Mouse (Mus musculus) layer of hippocampus, postnatal 14 days (tissue): ENCODE measurements around the gene Gm20481. TPM values are rescaled to one million over a fixed set of nuclear protein-coding genes. Genes with fewer than 3 reads are reported as not detected.
"Not testable (repeated sequence)": the region's sequence is repeated elsewhere in the genome, so short reads cannot be mapped to it uniquely, and the experiment has no call there.

Experiments used
- DNase-seq, 2 experiments: peaks; one replicate each; pipeline ENCODE4 v3.0.0; 2021 to 2022; ENCODE audit warnings: low spot score in 2 of 2, mixed read lengths in 1 of 2
- long read RNA-seq, 2 experiments: library from polyadenylated mRNA; stranded (forward); transcript quantifications; one replicate each; pipeline ENCODE4 v2.0.0; 2021
- total RNA-seq, 2 experiments: library from RNA; stranded (reverse); gene quantifications; 2 replicates each; pipeline ENCODE4 v1.2.3; 2021

The Gm20481 gene
- total RNA-seq, result not detected
- long read RNA-seq, experiment 1, result 0 reads
- long read RNA-seq, experiment 2, partial matches to known transcripts, result 0 of 2 reads
- long read RNA-seq, experiment 2, other reads (novel, unspliced or antisense), result 2 of 2 reads

DNA sequence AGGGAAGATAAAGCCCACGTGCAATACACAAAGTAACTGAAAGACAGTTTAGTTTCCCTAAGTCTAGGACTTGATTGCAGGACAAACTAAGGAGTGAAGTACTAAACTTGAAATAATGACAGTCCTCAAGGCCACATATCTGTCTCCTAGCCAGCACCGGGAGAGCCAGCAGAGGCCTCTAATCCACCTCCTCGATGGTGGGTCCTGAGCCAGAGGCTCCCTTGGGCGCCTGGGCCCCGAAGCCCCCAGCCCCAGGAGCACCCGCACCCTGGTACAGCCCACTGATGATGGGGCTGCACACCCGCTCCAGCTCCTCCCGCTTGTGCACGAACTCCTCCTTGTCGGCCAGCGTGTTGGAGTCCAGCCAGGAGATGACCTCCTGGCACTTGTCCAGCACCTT, at the start of gene Gm20481:
Gene Gm20481, plus strand, starts transcription at position 91 of the 400 bp plus-strand sequence.
- not testable (repeated sequence) for DNase-seq

DNA sequence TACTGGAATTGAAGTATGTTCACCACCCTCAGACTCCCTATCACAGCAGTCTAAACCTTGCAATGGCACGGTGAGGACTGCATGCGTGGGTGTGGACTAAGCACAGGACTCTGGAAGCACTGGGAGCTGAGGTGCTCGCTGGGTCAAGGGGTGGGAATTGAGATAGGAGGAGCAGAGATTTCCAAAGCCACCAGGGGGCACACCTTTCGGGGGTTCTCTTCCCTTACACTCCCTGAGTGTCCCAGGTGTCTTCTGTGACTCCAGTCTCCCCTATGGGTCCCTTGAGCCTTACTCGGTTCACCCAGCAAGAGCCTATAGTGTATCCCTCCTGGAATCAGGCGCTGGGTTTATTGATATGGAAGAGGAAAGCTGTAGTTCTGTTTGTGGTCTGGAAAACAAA, 46.8 kb upstream of the Gm20481 start:
- DNase-seq, result no peak

DNA sequence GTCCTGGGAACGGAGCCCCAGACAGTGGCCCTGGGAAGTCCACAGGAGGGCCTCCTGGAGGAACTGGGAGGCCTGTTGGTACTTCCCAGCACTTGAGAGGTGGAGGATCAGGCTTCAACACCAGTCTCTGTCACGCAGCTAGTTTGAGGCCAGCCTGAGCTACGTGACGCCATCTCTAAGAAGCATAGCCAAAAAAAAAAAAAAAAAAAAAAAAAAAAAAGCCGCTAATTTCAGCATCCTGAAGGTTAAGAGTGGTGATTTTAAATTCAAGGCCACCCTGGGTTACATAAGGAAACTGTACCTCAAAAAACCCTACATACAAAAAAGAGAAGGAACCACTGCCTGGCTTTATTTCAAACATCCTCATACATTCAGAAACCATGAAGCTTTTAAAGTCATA, 45.5 kb upstream of the Gm20481 start:
- DNase-seq, result no peak

DNA sequence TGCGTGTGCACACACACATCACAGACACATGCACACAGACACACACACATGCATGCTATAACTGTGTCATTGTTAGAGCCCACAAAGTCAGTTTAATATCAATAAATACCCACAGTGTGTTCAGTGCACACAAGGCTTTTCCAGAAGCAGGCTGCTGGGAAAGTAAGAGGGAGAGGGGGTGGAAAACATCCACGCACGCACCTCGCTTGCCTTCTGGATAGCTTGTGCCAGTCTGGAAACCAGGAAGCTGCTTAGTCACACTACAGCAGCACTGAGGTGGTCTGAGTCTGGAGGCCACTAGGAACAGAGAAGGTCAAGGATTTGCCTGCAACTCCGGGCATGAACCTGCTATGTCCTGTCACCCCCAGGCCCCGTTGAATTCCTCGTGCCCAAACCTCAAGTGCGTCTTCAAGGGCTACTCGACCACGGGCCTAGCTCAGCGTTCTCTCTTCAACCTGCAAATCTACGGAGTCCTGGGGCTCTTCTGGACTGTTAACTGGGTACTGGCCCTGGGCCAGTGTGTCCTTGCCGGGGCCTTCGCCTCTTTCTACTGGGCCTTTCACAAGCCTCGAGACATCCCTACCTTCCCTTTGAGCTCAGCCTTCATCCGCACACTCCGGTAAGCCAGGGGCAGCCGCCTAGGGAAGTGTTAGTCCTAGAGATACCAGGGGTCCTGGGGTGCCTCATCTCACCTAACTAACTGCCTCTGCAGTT, 42.2 kb upstream of the Gm20481 start:
- DNase-seq, result no peak

DNA sequence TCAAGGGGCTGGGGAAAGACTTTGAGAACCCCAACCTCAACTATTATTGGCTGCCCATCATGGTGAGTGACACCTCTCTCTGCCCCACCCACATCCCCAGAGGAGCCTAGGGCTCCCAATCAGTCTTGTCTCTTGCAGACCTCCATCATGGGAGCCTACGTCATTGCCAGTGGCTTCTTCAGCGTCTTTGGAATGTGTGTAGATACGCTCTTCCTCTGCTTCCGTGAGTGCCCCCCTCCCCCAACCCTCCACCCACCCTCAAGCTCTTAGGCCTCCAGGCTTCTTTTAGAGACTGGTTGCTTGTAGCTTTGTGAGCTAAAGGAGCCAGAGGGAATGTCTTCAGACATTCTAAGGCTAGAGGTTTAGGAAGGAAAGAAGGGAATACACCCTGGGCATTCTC, 40.9 kb upstream of the Gm20481 start:
- no peak for DNase-seq

DNA sequence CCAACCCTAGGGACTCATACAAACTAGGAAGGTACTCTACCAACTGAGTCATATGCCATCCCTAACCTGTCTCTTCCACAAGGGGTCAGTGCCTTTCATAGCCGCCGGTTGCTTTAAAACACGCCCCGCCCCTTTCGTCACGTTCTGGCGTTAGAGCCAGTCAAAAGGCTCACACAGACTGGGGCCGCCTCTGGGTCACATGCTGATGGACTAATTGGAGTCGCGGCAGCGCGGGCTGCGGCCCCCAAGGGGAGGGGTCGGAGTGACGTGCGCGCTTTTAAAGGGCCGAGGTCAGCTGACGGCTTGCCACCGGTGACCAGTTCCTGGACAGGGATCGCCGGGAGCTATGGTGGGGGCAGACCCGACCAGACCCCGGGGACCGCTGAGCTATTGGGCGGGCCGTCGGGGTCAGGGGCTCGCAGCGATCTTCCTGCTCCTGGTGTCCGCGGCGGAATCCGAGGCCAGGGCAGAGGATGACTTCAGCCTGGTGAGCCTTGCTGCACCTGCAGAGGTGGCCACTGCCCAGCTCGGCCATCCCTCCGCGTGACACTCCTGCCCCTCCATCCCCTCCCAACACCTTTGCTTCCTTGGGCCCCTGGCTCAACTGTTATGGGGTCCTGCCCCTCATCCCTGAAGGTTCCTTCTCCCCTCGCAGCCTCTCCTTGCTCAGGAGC, 38.5 kb upstream of the Gm20481 start, which contains the start of gene Neu1:
Gene Neu1, plus strand, starts transcription at position 193 of the 674 bp plus-strand sequence.
- peak; percentile 95 to 99 for DNase-seq

DNA sequence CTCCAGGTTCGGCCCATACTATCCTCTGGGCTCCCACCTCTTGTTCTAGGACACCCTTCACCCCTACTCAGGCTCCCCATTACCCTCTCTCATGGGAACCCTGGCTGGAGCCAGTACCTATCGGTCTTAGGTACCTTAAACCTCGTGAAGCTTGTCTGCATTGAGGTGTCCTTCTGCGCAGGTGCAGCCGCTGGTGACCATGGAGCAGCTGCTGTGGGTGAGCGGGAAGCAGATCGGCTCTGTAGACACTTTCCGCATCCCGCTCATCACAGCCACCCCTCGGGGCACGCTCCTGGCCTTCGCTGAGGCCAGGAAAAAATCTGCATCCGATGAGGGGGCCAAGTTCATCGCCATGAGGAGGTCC, 38.0 kb upstream of the Gm20481 start:
- DNase-seq, result no peak

DNA sequence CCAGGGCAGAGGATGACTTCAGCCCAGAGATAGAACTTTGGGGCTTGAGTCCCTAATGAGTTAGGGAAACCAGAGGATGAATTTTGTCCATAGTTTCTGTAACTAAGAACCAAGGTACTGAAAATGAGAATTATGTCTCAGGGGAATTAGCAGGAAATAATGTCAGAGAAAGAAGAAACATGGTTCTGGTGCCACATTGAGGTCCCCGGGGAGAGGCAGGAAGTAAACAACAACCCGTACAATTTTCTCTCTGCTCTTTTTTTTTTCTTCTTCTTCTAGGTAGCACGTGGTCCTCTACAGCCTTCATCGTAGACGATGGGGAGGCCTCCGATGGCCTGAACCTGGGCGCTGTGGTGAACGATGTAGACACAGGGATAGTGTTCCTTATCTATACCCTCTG, 37.4 kb upstream of the Gm20481 start:
- no peak for DNase-seq

DNA sequence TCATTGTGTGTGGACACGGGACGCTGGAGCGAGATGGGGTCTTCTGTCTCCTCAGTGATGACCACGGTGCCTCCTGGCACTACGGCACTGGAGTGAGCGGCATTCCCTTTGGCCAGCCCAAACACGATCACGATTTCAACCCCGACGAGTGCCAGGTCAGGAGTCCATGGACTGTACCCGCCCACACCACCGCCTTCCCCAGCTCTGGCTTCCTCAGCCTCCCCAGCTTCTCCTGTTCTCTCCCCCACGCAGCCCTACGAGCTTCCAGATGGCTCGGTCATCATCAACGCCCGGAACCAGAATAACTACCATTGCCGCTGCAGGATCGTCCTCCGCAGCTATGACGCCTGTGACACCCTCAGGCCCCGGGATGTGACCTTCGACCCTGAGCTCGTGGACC, 35.7 kb upstream of the Gm20481 start:
- DNase-seq, result no peak

DNA sequence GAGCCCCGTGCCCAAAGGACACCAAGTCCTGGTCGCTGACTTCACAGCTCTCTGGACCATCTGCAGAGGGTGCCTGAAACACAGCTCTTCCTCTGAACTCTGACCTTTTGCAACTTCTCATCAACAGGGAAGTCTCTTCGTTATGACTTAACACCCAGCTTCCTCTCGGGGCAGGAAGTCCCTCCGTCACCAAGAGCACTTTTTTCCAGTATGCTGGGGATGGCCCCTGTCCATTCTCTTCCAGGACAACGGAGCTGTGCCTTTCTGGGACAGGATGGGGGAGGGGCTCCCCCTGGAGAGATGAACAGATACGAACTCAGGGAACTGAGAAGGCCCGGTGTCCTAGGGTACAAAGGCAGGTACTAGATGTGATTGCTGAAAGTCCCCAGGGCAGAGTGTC, 34.9 kb upstream of the Gm20481 start:
- no peak for DNase-seq

DNA sequence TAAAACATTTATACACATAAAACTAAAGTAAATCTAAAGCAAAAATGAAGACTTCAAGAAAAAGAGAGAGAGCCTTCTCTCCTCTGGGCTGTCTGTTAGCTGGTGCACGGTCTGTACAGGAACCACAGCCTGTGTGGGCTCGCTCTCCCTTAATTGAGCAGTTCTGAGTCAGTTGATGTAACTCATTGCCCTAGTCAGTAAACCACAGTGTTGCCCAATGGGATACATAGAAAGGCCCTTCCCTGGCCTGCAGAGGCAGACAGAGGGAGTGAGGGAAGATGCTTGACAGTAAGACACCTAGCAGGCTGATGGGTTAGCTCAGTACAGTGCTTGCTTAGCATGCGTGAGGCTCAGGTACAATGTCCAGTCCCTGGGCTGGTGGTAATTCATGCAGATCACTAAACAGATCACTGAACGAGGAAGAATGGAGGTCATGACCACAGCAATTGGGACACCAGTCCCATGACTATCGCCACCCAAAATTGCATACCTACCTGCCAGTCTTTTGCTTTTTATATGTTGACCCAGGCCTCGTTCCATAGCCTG, 31.7 kb upstream of the Gm20481 start:
- DNase-seq, result no peak

DNA sequence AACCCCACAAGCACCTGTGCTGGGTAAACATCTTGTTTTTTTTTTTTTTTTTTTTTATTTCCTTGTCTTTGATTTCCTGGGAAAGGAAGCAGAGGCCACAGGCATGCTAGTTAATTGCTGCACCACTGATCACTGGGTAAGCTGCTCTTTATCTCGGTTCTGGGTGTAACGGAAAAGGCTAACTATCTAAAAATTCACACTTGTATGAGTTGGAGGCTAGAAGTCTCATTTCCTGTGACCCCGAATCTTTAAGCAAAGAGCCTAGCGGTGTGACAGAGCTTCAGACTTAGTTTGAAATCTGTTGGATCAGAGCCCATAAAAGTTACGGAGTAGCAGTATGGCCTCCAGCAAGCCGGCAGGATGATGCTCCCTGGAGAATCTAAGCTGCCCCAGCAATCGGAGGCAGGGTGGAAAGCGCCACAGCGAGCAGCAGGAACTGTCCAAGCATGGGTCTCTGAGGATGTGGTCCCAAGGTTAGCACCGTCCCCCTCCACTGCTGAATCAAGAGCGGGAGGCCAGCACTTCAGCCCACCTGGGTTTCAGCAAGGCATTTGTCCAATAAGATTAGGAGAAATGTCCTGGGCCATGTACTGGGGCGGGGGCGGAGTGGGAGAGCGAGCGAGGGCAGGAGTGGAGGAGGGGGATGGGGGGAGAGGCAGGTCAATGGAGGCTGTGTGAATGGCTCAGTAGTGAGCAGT, 28.2 kb upstream of the Gm20481 start:
- DNase-seq, result no peak

DNA sequence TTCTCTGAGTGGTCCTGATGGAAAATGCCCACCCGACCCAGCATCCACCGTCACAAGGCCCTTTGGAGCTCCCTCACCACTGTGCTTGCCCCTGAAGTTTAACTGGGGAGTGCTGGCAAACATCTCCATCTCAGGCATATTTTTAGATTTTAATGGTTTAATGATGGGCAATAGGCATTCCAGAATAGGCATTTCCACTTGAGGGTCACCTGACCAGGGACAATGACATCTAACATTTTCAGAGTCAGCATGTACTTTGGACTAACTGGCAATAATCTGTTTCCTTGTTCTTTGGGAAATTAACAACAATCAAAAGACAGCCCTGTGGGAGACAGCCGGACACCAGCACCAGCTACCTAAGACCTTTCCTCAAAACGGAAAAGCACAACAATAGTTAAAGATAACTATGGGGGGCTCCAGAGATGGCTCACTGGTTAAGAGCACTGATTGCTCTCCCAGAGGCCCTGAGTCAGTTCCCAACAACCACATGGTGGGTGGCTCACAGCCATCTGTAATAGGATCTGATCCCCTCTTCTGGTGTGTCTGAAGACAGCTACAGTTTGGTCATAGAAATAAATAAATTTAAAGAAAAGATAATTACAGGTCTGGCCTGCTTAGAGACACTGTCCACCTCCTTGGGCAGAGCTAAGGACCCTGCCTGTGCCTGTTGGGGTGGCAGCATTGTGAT, 26.4 kb upstream of the Gm20481 start:
- DNase-seq, result no peak

DNA sequence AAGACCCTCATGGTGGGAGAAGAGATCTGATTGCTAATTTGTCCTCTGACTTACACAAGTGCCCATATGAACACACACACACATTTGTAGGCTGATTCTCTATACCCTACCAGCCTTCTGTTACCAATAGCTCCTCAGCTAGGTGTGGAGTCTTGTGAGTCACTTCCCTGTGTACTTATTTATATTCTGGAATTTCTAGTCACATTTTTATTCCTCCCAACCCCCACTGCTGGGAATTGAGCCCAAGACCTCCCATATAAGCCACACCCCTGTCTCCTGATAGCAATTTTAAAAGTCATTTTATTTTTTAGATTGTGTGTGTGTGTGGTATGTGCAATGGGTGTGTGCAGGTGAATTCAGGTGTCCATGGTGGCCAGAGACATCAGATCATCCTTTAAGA, 25.4 kb upstream of the Gm20481 start:
- DNase-seq, result no peak

DNA sequence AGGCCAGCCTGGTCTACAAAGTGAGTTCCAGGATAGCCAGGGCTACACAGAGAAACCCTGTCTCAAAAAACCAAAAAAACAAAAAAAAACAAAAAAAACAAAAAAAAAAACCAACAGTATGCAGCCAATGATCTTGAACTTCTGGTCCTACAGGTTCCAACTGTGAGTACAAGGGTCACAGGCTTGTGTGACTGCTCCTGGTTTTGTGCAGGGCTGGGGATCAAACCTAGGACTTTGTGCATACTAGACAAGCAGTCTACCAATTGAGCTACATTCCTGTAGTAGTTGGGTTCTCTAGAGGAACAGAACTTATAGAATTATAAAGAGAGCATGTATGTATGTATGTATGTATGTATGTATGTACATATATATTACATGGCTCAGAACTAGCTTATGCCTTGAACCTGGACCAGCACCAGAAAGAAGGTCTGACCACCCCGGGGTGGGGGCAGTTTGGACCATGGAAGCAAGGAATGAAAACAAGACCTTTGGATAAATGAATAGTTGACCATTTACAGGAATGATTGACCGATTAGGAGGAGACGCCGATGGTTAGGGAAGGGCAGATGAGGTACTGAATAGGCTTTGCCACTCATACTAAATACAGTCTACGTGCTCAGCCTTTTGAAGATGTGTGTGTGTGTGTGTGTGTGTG, 23.1 kb upstream of the Gm20481 start:
- DNase-seq, result no peak

DNA sequence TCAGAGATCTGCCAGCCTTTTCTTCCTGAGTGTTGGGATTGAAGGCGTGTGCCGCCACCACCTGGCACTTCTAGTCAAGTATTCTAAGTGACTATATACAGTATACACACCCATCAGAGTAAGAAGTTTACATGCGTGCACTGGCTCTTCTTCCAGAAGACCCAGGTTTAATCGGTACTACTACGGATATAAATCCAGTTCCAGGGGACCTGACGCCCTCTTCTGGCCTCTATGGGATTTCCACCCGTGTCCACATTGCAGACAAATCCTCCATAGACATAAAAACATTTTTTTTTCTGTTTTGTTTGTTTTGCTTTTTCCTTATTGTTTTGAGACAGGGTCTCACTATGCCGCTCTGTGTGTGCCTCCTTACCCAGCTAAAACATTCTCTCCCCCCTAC, 22.1 kb upstream of the Gm20481 start:
- DNase-seq, result no peak

DNA sequence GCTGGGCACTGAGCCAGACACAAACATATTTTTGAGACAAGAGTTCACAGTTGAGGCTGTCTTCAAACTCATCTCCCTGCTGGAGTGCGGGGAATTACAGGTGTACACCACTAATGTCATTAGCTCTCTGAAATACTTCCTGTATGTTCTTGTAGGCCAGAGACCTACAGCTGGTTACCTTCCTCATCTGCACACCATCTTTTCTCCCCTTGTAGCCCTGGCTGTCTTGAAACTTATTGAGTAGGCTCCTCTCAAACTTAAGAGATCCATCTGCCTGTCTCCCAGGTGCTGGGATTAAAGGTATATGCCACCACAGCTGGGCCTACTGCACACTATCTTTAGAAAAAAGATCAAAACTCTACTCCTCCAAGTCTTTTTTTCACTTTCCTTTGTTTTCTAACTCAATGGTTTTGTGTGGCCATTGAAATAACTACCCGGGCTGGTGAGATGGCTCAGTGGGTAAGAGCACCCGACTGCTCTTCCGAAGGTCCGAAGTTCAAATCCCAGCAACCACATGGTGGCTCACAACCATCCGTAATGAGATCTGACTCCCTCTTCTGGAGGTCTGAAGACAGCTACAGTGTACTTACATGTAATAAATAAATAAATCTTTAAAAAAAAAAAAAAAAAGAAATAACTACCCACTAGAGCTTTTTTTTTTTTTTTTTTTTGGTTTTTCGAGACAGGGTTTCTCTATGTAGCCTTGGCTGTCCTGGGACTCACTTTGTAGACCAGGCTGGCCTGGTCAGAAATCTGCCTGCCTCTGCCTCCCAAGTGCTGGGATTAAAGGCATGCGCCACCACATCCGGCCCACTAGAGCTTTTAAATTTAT, 20.8 kb upstream of the Gm20481 start:
- not testable (repeated sequence) for DNase-seq

DNA sequence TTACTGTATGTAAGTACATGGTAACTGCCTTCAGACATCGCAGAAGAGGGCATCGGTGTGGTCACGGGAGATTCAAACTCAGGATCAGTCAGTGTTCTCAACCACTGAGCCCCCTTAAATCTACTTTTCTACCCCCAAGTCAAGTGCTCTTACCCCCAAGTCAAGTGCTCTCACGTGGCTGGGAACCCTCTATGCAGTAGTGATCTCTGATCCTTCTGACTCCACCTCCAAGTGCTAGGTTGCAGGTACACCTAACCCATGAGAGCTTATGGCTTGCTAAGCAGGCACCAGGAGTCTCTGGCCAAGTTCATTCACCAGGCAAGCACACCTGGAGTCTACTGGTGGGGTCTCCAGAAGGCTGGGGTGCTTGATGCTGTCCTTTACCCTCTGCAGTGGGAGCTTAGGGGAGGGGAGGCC, 20.2 kb upstream of the Gm20481 start:
- no peak for DNase-seq

DNA sequence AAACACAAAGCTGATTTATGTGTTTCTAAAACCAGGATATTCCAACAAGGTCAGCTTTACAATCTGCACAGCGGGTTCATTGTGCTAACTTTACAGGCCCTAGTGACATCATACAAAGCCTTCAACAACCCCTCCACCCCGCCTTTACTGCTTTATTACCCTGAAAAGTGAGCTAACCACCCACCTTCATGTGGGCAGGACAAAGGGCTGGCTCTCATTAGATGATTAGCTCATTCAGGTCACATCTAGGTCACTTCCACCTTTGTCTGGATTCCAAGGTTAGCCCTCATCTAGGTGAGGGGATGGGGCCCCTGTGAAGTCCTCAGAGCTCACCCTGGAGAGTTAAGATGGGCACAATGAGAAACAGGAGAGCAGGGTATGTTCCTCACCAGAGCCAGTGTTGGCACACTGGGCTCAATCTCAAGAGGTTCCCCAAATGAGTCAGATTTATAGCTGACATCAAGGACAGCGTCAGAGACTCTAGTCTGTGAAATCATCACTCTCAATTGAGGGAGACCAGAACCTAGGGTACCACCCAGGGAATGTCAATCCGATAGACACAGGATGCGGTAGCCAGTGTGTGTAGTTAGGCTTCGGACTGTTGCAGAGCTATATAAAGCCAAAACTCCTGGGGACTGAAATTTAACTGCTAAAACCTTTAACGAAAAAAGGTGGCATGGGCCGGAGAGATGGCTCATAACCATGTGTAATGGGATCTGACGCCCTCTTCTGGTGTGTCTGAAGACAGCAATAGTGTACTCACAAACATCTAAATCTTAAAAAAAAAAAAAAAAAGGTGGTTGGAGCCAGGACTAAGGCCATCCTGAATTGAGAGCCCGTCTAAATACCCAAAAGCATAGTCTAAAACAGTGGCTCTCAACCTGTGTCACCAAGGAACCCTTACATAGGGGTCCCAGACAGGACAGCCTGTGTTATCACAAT, 18.9 kb upstream of the Gm20481 start:
- DNase-seq, result no peak
